Mouse (Mus musculus) right cerebral cortex, postnatal 10 days (tissue): ENCODE data around the gene Hist1h1b.

Experiments used
- DNase-seq, 2 experiments: peaks; one replicate each; pipeline ENCODE4 v3.0.0; 2021; ENCODE audit warnings: low spot score in 2 of 2

Gene Hist1h1b

GRCm38 (mm10) chr13:21733466-21733865, 47.0 kb downstream of the Hist1h1b start:
- DNase-seq, result no peak
